ENCODE assay signal across 28 mouse cellular contexts in the genomic region with DNA sequence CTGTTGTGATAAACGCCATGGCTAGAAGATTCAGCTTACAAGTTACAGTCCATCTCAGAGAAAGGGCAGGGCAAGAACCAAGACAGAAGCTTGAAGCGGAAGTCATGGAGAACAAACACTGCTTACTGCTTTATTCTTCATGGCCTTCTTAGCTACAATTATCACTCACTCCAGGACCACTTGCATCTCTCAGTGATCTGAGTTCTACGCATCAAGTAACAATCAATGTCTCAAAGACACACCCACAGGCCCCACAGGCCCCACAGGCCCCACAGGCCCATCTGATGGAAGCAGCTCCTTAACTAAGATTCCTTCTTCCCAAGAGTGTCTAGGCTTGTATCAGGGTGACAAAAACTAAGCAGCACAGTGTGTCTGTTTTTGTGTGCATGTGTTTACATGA. TPM values are rescaled to one million over a fixed set of nuclear protein-coding genes. Genes with fewer than 3 reads are reported as not detected.
DNase-seq lines count a peak whose midpoint lies in the region; ATAC-seq and TF ChIP-seq lines count a peak whose summit lies in the region.
"Had no signal": no experiment of that assay in that cellular context is flagged by ENCODE, and none has a peak within 500 bp of the region (broad histone marks: within the 10 kb centered on the region; RNA-seq: fewer than 3 reads in every experiment).

No protein-coding gene starts in this region.

- 0 out of 2 replicates have a peak, but pooled peaks cover 3% of the 10 kb centered on the region for H3K4me1 ChIP-seq in kidney, adult 2 months (ENCODE audit: control insufficient read depth, insufficient read depth, low read length)
- peaks cover 57% of the 10 kb centered on the region for H3K4me1 ChIP-seq in megakaryocyte, embryonic 14.5 days
- H3K4me1 ChIP-seq: embryonic facial prominence, embryonic 13.5 days; embryonic facial prominence, embryonic 15.5 days; forebrain, embryonic 10.5 days had no signal

- TF ChIP-seq CTCF in kidney, adult 2 months (conservative IDR thresholded peaks at IDR 0.05; ENCODE audit: insufficient read depth, insufficient read length, low read depth, low read length) = no peak

- DNase-seq in kidney, adult 2 months = no peak
- no peak for DNase-seq in kidney, postnatal 36 days
- peak; percentile 39 for DNase-seq in R1 (ENCODE audit: low read depth, low spot score)
- no peak for DNase-seq in lung, postnatal 4 days
- no peak for DNase-seq in adrenal gland, postnatal 10 days
- DNase-seq: adrenal gland, adult 8-10 months; adrenal gland, postnatal 25 days; B cell, adult 2 months; cerebellum, adult 11 months; cerebellum, adult 18-20 months; cerebellum, adult 8-10 months; cerebellum, adult 9-11 months; cerebellum, postnatal 14 days; cerebellum, postnatal 36 days; embryo, embryonic 11 days had no signal

- 80% methylated on average over 3 of the region's 3 CpGs for WGBS in kidney, adult 2 months

- H3K36me3 ChIP-seq in kidney, adult 2 months (ENCODE audit: control insufficient read depth, insufficient read depth, low read length) = no peaks in the 10 kb centered on the region
- peaks cover 10% of the 10 kb centered on the region for H3K36me3 ChIP-seq in megakaryocyte, embryonic 14.5 days (replicated peaks; ENCODE audit: low read length)
- H3K36me3 ChIP-seq: embryonic facial prominence, embryonic 13.5 days; embryonic facial prominence, embryonic 15.5 days; forebrain, embryonic 10.5 days; forebrain, embryonic 12.5 days had no signal

- H3K4me3 ChIP-seq in kidney, adult 2 months (ENCODE audit: insufficient read depth, low read depth, low read length) = no peak overlapping the region
- peak overlapping the region; percentile 19 for H3K4me3 ChIP-seq in megakaryocyte, embryonic 14.5 days (replicated peaks)
- H3K4me3 ChIP-seq: embryonic facial prominence, embryonic 13.5 days; embryonic facial prominence, embryonic 15.5 days; erythroblast, embryonic 14.5 days; forebrain, embryonic 10.5 days; forebrain, embryonic 12.5 days had no signal

- ATAC-seq in megakaryocyte, adult 5-6 weeks (ENCODE audit: poor library complexity, severe bottlenecking) = no peak
- ATAC-seq: activated CD4-positive, CD25-positive, alpha-beta regulatory T cell, adult 4 months; CD4-positive, CD25-positive, alpha-beta regulatory T cell, adult 4 months; forebrain, embryonic 14.5 days; forebrain, embryonic 16.5 days; Patski had no signal

- H3K9me3 ChIP-seq in megakaryocyte, embryonic 14.5 days = no peaks in the 10 kb centered on the region
- H3K9me3 ChIP-seq: embryonic facial prominence, embryonic 13.5 days; embryonic facial prominence, embryonic 15.5 days; forebrain, embryonic 10.5 days; forebrain, embryonic 12.5 days had no signal

- no peaks in the 10 kb centered on the region for H3K27me3 ChIP-seq in kidney, adult 2 months (replicated peaks; ENCODE audit: control insufficient read depth, insufficient read depth, low read length)
- no peaks in the 10 kb centered on the region for H3K27me3 ChIP-seq in megakaryocyte, embryonic 14.5 days (replicated peaks)
- H3K27me3 ChIP-seq: CH12.LX; embryonic facial prominence, embryonic 13.5 days; embryonic facial prominence, embryonic 15.5 days; forebrain, embryonic 12.5 days; Patski had no signal

- no peak for TF ChIP-seq POLR2A in kidney, adult 2 months (IDR thresholded peaks at IDR 0.05; ENCODE audit: low read depth, low read length)

- H3K27ac ChIP-seq in kidney, adult 2 months (ENCODE audit: insufficient read depth, low read depth, low read length) = 0 out of 2 replicates have a peak overlapping the region, but pooled peaks have one; percentile 16
- H3K27ac ChIP-seq: embryonic facial prominence, embryonic 13.5 days; embryonic facial prominence, embryonic 15.5 days; forebrain, embryonic 10.5 days; forebrain, embryonic 12.5 days had no signal

RNA-seq across cellular contexts. Expression of gene Smap1, which starts 18.8 kb away (rescaled TPM):
- 43.8 and 57.8 TPM in 2 replicates for polyA plus RNA-seq in kidney, adult 2 months (2012; rRNA removed)
- 31.9 and 51.5 TPM in 2 replicates for polyA plus RNA-seq in megakaryocyte, embryonic 14.5 days (2012; ENCODE audit: insufficient read depth, low replicate concordance)
- 63.1 and 70.6 TPM in 2 replicates for total RNA-seq in megakaryocyte, adult 5-6 weeks (2015)
- 28.7 and 39.4 TPM in 2 replicates for total RNA-seq in megakaryocyte, adult 5-6 weeks (2017)
- 10 to 100 TPM; 72.0 to 72.7 TPM for total RNA-seq in adrenal gland, postnatal 10 days (2021)
